Mouse (Mus musculus) neural tube, postnatal 0 days (tissue): ENCODE data around the gene Narfl. TPM values are rescaled to one million over a fixed set of nuclear protein-coding genes. Genes with fewer than 3 reads are reported as not detected.

ENCODE experiments used
- microRNA-seq: library from miRNA; unstranded; fragments of <30 nt; microRNA quantifications from one replicate; pipeline ENCODE4, GENCODE M21; 2016
- polyA plus RNA-seq: library from polyadenylated mRNA; unstranded; fragments of >200 nt; fragmentation: Nextera tagmentation; extraction: Ambion mirVana; gene quantifications from 2 replicates; pipeline ENCODE4 v1.2.1, GENCODE M21; 2015

The Narfl gene
- 22.1 and 26.8 TPM in 2 replicates for polyA plus RNA-seq

DNA sequence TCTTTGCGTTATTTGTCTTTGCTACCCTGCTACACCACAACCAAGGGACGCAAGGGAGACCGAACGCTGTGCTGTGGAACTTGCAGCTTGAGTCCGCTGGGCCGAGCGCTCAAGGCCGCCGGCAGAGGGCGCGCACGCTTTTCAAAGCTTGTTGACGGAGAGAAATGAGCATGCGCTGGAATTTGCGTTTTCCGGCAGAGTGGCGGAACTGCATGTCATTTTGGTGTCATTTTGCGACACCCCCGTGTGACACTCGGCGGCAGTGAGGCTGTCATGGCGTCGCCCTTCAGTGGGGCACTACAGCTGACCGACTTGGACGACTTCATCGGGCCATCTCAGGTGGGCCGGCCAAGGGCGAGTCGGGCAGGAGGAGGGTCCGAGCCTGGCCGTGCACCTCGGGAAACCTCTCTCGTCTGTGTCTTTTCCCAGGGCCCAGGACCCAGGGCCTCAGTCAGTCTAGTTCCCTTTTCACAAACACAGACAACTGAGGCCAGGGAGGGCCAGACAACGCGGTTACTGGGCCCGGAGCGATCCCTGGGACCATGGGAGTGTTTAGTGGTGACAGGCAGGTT, at the start of gene Narfl:
TSS of gene Narfl (plus strand) at position 228 of the 572 bp plus-strand sequence.

DNA sequence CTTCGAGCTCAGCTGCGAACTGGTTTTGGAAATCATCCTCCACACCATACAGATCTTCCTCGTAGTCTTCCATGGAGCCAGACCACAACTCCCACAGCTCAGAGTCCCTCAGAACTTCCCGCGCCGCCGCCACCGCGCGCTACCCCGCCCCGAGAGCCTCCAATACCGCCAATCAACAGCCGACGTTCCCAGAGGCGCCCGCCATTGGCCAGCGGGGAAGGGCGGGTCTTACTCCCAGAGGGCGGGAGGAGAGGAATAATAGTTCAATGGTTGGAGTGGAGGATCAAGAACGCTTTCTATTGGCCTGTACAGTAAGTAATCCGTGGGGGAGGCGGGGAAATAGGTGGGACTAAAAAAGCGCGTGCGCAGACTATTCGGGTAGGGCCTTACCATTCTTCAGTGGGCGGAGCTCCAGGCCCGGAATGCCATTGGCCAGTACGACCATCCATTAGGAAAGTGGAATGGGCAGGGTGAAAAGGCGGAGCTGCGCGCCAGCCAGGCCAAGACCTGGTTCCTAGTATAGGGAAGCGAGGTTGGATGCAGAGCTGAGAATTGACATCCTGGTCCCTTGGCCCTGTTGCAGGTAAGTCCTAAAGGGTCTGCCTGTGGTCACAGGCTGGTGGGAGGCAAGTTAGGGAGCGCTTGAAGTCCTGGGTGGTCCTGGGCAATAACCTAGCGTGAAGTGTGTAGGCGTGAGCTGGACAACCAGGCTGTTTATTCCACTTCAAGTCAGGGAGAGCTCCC, 46.1 kb upstream of the Narfl start, which contains the start of the genes Chtf18 and Rpusd1:
TSS of gene Chtf18 (minus strand) at position 155 of the 744 bp plus-strand sequence.
TSS of gene Rpusd1 (plus strand) at position 406 of the 744 bp plus-strand sequence.

DNA sequence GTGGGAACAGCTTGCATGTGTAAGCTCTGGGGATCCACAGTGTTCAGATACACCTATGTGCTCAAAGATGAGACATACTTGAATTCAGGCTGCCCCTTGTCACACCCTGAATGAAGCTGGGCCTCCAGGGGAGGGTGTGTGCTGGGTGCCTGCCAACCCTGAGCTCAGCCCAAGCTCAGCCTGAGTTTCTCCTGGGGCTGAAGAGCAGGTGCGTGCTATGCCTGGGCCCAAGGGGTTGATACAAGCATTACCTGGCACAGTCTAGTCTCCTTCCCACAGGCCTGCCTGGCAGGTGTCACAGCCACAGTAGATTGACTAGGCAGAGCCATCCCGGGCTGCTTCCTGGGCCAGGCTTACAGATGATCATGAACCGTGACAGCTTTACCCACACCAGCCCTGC, 37.8 kb upstream of the Narfl start, which contains the start of gene Mslnl:
TSS of gene Mslnl (plus strand) at position 298 of the 400 bp plus-strand sequence.

DNA sequence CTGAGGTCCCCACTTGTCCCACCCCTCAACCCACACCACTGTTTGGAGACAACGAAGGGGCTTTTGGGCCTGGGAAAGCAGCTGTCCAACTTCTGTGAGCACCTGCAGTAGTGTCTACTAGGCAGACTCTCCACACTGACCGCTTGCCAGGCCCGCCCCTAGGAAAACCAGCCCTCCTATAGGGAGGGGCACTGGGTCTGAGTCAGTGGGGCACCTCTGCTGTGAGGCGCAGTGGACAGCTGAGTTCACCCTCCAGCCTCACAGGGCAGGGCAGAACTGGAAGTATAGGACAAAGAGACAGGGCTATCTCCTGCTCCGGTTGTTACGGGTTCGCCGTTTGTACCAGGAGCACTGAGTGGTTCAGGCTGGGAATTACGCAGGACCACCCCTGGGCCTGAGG, 19.3 kb upstream of the Narfl start, which contains the start of gene Msln:
TSS of gene Msln (minus strand) at position 138 of the 400 bp plus-strand sequence.

DNA sequence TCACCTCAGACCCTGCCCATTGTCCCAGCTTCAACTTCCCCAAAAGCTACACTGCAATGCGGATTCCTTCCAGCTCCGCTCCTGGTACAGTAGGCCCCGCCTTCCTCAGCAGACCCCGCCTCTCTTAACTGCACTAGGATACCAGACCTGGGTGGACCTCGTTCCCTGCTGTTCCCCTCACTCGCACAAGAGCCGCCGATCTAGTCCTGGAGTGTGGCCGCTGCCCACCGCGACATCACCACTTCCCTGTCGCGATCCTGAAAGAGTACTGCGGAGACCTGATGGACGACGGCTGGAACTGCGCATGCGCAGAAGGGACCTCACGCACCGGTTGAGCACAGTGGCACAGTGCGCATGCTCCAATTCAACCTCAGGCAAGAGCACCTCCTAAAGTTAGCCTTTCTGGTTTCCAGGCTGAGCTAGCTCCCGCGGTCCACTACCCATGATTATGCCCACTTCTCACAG, 11.7 kb downstream of the Narfl start, which contains the start of gene Haghl:
TSS of gene Haghl (minus strand) at position 393 of the 465 bp plus-strand sequence.

DNA sequence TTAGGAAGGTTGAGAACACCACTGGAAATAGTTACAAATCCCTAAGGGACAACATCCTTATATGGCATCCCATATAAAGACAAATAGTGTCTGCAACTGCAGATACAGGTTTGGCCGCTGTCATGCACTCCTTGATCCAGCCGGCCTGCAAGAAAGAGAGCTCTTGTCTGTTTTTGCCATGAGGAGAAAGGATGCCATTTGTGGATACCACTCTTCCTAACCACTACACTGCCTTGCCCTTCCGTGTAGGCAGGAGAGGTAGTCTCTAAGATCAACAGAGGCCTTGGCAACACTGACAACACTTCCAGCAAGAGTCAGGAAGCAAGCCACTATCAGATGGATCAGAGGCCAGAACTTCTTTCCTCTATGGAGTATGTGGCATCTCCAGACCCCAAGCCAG, 12.7 kb downstream of the Narfl start, which contains the start of gene Ccdc78:
TSS of gene Ccdc78 (plus strand) at position 301 of the 400 bp plus-strand sequence.

DNA sequence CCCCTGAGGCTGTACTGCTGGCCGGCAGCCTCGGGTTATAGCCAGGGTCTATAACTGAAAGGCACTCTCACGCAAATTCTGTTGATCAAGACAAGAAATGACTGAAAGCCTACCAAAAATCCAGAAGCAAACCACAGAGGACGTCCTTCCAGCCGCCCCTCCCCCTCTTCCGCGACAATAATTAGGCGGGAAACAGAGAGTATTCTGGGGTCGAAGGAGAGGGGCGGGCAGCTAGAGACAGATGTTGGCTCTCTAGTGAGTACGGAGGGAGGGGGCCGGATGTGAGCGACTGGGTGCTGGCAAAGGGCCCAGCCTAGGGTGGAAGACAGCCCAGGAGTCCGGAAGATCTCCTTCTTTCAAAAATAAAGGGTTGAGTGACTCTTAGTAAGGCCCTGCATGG, 19.0 kb downstream of the Narfl start, which contains the start of gene Fam173a:
TSS of gene Fam173a (minus strand) at position 287 of the 400 bp plus-strand sequence.

DNA sequence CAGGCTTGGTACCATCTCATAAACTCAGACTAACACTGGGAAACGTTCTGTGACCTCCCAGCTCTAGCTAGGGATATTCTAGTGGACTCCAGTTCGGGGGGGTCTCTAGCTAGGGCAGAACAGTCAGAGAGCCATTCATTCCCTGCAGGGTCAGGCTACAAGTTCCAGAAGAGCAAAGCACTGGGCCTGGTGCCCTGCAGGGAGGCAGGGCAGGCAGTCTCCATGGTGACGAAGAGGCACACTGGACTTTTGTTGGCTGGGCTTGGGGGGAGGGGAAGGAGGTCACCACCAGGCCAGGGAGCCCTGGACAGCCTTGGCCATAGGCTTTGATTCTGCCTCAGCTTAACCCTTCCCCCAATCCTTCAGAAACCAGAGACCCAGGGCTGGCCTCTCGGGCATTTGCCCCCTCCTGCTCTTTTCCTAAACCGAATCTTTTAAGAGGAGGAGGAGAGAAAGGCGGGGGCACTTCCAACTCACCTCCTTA, 22.1 kb downstream of the Narfl start, which contains the start of gene AC134908.4:
TSS of gene AC134908.4 (minus strand) at position 51 of the 484 bp plus-strand sequence.

DNA sequence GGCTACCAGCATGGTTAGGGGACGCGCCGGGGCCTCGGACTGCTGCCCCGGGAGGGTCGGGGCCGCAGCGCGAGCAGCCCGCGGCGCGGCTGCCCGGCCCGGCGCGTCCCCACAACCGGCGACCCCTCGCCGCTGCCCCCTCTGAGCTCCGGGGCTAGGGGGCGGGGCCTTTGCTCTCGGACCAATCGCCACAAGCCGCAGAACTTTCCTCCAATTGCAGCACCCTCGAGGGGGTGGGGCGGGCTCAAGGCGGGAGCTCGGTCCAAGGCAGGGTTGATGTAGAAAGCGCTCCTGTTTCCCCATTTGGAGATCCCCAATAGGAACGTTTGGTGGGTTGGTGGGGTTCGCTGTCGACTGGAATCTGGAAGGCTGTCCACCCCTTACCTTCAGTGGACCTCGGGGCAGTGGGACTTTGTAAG, 23.4 kb downstream of the Narfl start, which contains the start of gene Metrn:
TSS of gene Metrn (minus strand) at position 186 of the 419 bp plus-strand sequence.

DNA sequence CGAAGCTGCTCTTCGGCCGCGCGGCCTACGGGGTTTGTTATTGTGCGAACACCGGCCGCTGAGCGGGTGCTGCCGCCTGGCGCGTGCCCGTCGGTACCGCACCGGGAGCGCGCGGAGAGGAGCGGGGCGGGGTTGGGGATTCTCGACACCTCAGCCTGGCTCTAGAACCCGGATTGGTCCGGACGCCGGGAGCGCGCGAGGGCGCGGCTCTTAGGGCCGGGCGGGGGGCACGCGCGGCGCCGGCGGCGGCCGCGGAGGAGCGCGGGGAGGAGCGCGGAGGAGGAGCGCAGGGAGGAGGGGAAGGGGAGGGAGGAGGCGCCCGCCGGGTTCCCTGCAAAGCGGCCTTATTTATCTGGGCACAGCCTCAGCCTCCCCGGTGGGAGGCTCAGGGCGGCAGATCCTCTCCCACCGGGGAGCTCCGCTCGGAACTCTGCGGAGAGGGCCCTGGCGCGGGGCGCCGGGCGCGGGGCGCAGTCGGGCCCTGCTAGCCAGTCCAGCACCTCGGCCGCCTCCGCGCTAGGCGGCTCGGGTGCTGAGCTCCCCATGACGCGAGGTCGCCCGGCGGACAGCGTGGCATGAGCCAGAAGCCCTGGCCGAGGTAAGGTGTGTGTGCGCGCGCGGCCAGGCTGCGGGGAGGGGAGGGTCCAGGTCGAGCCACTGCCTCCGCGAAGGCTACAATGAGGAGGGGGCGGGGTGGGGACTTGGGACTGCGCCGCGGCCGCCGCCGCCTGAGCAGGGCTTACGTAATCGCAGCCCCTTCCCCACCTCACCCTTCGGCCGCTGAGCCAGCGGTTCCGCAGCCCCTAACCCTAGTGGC, 35.4 kb downstream of the Narfl start, which contains the start of gene Fbxl16:
TSS of gene Fbxl16 (plus strand) at position 297 of the 817 bp plus-strand sequence.

DNA sequence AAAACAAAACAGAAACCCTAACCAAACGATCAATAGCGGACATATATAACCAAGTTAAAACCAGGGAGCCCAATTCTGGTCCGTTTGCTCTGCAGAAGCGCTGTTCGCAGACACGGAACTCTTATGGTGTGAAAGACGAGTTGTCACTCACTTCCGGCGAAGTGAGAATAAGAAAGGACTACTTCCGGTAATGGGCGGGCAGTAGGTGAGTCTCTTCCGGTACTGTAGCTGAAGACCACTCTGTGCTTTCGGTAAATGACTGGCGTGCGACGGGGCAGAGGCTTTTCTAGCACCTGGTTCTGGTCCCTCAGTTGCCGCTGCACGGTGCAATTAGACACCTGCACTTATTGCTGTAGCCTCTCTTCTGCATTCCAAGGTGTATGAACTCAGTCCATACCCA, 49.9 kb downstream of the Narfl start, which contains the start of gene Wdr24:
TSS of gene Wdr24 (plus strand) at position 176 of the 400 bp plus-strand sequence.

DNA sequence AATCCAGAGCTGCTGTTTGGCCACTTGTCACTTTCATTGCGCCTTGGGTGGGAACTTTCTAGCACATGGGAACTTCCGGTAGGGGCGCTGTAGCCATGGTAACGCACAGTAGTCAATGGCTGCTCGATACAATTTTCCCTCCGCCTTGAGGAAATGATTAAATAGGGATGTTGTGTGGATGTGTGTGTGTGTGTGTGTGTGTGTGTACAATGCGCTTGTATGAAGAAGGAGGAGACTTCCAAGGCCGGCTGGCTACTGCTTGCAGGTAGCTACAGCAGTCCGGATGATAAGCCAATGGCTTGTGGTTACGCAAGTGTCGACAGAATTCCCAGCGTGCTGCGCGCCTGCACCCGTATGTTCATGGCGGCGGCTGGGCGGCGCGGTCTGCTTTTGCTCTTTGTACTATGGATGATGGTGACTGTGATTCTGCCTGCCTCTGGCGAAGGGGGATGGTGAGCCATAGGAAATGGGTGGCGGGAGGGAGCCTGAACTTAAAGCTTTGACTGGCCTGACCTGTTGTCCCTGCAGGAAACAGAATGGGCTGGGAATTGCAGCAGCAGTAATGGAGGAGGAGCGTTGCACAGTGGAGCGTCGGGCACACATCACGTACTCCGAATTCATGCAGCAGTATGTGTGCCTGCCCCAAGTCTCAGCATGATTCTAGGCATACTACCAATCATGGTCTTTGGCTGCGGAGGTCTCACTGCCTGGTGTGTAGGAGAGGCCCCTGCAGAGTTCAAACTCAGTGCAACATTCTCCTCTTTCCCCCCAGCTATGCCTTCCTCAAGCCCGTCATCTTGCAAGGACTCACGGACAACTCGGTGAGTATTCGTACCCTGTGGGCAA, 55.4 kb downstream of the Narfl start, which contains the start of gene Jmjd8:
TSS of gene Jmjd8 (plus strand) at position 156 of the 846 bp plus-strand sequence.

Small RNA genes lying within 50 kb of the gene (microRNA-seq; reads per million reads assigned to microRNA genes)
- gene Gm25083 (not detected), gene Mir3082 (not detected), gene Mir6966 (not detected)

Other genes with a start within 250 kb of the Narfl start
- gene Sox8, start 203.1 kb upstream of the Narfl start, polyA plus RNA-seq, result 41.4 and 42.9 TPM in 2 replicates
- gene Lmf1, start 194.7 kb upstream of the Narfl start, polyA plus RNA-seq, result 26.5 and 30.9 TPM in 2 replicates
- 25.0 and 25.7 TPM in 2 replicates for gene Gng13, start 56.6 kb upstream of the Narfl start, polyA plus RNA-seq
- 3.3 and 3.6 TPM in 2 replicates for gene Chtf18, start 46.4 kb upstream of the Narfl start, polyA plus RNA-seq
- gene Rpusd1, start 46.1 kb upstream of the Narfl start, polyA plus RNA-seq, result 28.2 and 33.0 TPM in 2 replicates
- gene Mslnl, start 37.7 kb upstream of the Narfl start, polyA plus RNA-seq, result not detected in 2 replicates
- 4.9 and 9.2 TPM in 2 replicates for gene Msln, start 19.4 kb upstream of the Narfl start, polyA plus RNA-seq
- gene Haghl, start 11.9 kb downstream of the Narfl start, polyA plus RNA-seq, result 239 and 280 TPM in 2 replicates
- 0.57 and 0.65 TPM in 2 replicates for gene Ccdc78, start 12.8 kb downstream of the Narfl start, polyA plus RNA-seq
- gene Fam173a, start 19.1 kb downstream of the Narfl start, polyA plus RNA-seq, result 114 and 116 TPM in 2 replicates
- gene AC134908.4, start 21.9 kb downstream of the Narfl start, polyA plus RNA-seq, result 3.6 and 5.2 TPM in 2 replicates
- gene Metrn, start 23.4 kb downstream of the Narfl start, polyA plus RNA-seq, result 120 and 140 TPM in 2 replicates
- gene Fbxl16, start 35.3 kb downstream of the Narfl start, polyA plus RNA-seq, result 55.3 and 58.9 TPM in 2 replicates
- gene Wdr24, start 49.9 kb downstream of the Narfl start, polyA plus RNA-seq, result 21.0 and 21.7 TPM in 2 replicates
- 37.1 and 44.5 TPM in 2 replicates for gene Jmjd8, start 55.1 kb downstream of the Narfl start, polyA plus RNA-seq
- gene Stub1, start 59.6 kb downstream of the Narfl start, polyA plus RNA-seq, result 354 and 408 TPM in 2 replicates
- gene Rhbdl1, start 63.5 kb downstream of the Narfl start, polyA plus RNA-seq, result 89.7 and 104 TPM in 2 replicates
- gene Gm20683, start 68.0 kb downstream of the Narfl start, polyA plus RNA-seq, result 13.1 and 18.9 TPM in 2 replicates
- gene Rhot2, start 71.1 kb downstream of the Narfl start, polyA plus RNA-seq, result 13.5 and 19.5 TPM in 2 replicates
- gene Wdr90, start 87.7 kb downstream of the Narfl start, polyA plus RNA-seq, result 9.4 and 12.7 TPM in 2 replicates
- 64.6 and 66.2 TPM in 2 replicates for gene Mcrip2, start 95.0 kb downstream of the Narfl start, polyA plus RNA-seq
- 81.0 and 83.3 TPM in 2 replicates for gene Mettl26, start 101.3 kb downstream of the Narfl start, polyA plus RNA-seq
- 0.27 and 0.46 TPM in 2 replicates for gene Wfikkn1, start 107.1 kb downstream of the Narfl start, polyA plus RNA-seq
- gene Rab40c, start 146.0 kb downstream of the Narfl start, polyA plus RNA-seq, result 37.8 and 40.6 TPM in 2 replicates
- 60.7 and 77.8 TPM in 2 replicates for gene Pigq, start 171.2 kb downstream of the Narfl start, polyA plus RNA-seq
- gene Nhlrc4, start 171.2 kb downstream of the Narfl start, polyA plus RNA-seq, result not detected in 2 replicates
- 0.19 TPM in 1 of 2 replicates, not detected in the other for gene A930017K11Rik, start 178.8 kb downstream of the Narfl start, polyA plus RNA-seq
- gene Capn15, start 212.0 kb downstream of the Narfl start, polyA plus RNA-seq, result 14.2 and 17.7 TPM in 2 replicates